Mouse (Mus musculus): ENCODE data around the gene Tas2r119. TPM values are rescaled to one million over a fixed set of nuclear protein-coding genes. Genes with fewer than 3 reads are reported as not detected.
"Not testable (repeated sequence)": the region's sequence is repeated elsewhere in the genome, so short reads cannot be mapped to it uniquely, and the experiment has no call there.

Tas2r119 gene
- not detected for total RNA-seq (2021)
- long read RNA-seq = 0 reads

- no peak for DNase-seq (ENCODE audit: low spot score in 2 of 2)
These were observed at the start of gene Tas2r119 for GRCm38 (mm10) chr15:32176989-32177388. Gene Tas2r119 (plus strand): TSS chr15:32177289.

- no peak for DNase-seq (ENCODE audit: low spot score in 2 of 2)
These were observed 44.8 kb upstream of the Tas2r119 start for GRCm38 (mm10) chr15:32132315-32132714.

- no peak for DNase-seq (ENCODE audit: low spot score in 2 of 2)
These were observed 35.4 kb upstream of the Tas2r119 start for GRCm38 (mm10) chr15:32141657-32142056.

GRCm38 (mm10) chr15:32144269-32144668, 32.8 kb upstream of the Tas2r119 start:
- no peak for DNase-seq (ENCODE audit: low spot score in 2 of 2)

GRCm38 (mm10) chr15:32153404-32153803, 23.7 kb upstream of the Tas2r119 start:
- DNase-seq (ENCODE audit: low spot score in 2 of 2) = no peak

- DNase-seq (ENCODE audit: low spot score in 2 of 2) = no peak
These were observed 23.1 kb upstream of the Tas2r119 start for GRCm38 (mm10) chr15:32153857-32154449.

- no peak for DNase-seq (ENCODE audit: low spot score in 2 of 2)
These were observed 21.0 kb upstream of the Tas2r119 start for GRCm38 (mm10) chr15:32156126-32156525.

GRCm38 (mm10) chr15:32160281-32160680, 16.8 kb upstream of the Tas2r119 start:
- DNase-seq (ENCODE audit: low spot score in 2 of 2) = no peak

GRCm38 (mm10) chr15:32171764-32172163, 5.3 kb upstream of the Tas2r119 start:
- DNase-seq (ENCODE audit: low spot score in 2 of 2) = peak in 1 of 2 experiments; percentile 12

- no peak for DNase-seq (ENCODE audit: low spot score in 2 of 2)
These were observed 4.7 kb upstream of the Tas2r119 start for GRCm38 (mm10) chr15:32172175-32172987.

- DNase-seq (ENCODE audit: low spot score in 2 of 2) = no peak
These were observed 4.1 kb upstream of the Tas2r119 start for GRCm38 (mm10) chr15:32172988-32173329.

GRCm38 (mm10) chr15:32180010-32180725, 3.1 kb downstream of the Tas2r119 start:
- peak; percentile 77 to 83 for DNase-seq (ENCODE audit: low spot score in 2 of 2)

- no peak for DNase-seq (ENCODE audit: low spot score in 2 of 2)
These were observed 4.9 kb downstream of the Tas2r119 start for GRCm38 (mm10) chr15:32182026-32182425.

GRCm38 (mm10) chr15:32184964-32185363, 7.9 kb downstream of the Tas2r119 start:
- peak in 1 of 2 experiments; percentile 15 for DNase-seq (ENCODE audit: low spot score in 2 of 2)

- DNase-seq (ENCODE audit: low spot score in 2 of 2) = no peak
These were observed 12.8 kb downstream of the Tas2r119 start for GRCm38 (mm10) chr15:32189879-32190278.

- DNase-seq (ENCODE audit: low spot score in 2 of 2) = no peak
These were observed 13.3 kb downstream of the Tas2r119 start for GRCm38 (mm10) chr15:32190436-32190835.

- DNase-seq (ENCODE audit: low spot score in 2 of 2) = no peak
These were observed 15.9 kb downstream of the Tas2r119 start for GRCm38 (mm10) chr15:32192948-32193347.

GRCm38 (mm10) chr15:32198076-32198475, 21.0 kb downstream of the Tas2r119 start:
- no peak for DNase-seq (ENCODE audit: low spot score in 2 of 2)

GRCm38 (mm10) chr15:32198561-32198960, 21.5 kb downstream of the Tas2r119 start:
- DNase-seq (ENCODE audit: low spot score in 2 of 2) = no peak

GRCm38 (mm10) chr15:32203242-32203641, 26.2 kb downstream of the Tas2r119 start:
- DNase-seq (ENCODE audit: low spot score in 2 of 2) = no peak

GRCm38 (mm10) chr15:32204908-32205307, 27.8 kb downstream of the Tas2r119 start:
- peak; percentile 42 to 65 for DNase-seq (ENCODE audit: low spot score in 2 of 2)

- not testable (repeated sequence) for DNase-seq (ENCODE audit: low spot score in 2 of 2)
These were observed 37.6 kb downstream of the Tas2r119 start for GRCm38 (mm10) chr15:32214687-32215086.
